Mouse (Mus musculus): ENCODE measurements at regions not wholly inside any gene's neighbourhood (a gene's known extent, or its start where the extent isn't known, plus 50 kb on each side); places are given as distances from the start of the nearest gene placed in this dataset.

DNA sequence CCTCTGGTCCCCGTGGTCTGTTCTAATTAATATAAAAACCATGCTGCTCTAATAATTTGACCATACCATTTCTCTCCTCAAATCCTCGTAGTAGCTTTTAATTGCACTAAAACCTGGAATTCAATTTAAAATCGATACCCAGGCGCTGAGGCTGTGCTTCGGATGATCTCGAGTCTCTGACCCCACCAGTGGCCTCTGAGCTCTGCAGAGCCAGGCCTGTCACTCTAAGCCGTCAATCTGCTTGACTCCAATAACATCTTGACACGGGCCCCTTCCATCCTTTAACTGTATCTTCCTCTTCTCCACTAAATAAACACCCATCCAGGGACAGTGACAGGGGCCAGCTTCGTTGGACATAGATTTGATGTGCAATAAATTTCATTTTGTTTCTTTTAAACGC lies 86.2 kb upstream of the Col1a2 start:
- no peak for TF ChIP-seq HCFC1 (IDR thresholded peaks at IDR 0.05; ENCODE audit: low read depth, low read length)
- TF ChIP-seq POLR2A (IDR thresholded peaks at IDR 0.05; ENCODE audit: low read depth, low read length) = no peak
- TF ChIP-seq CTCF (conservative IDR thresholded peaks at IDR 0.05 in 1 of 2, IDR thresholded peaks at IDR 0.05 in 1 of 2; ENCODE audit: low read depth in 2 of 2, low read length in 2 of 2) = no peak
- TF ChIP-seq ZKSCAN1 (IDR thresholded peaks at IDR 0.05; ENCODE audit: borderline replicate concordance, low read depth, low read length) = no peak
- TF ChIP-seq EP300 (IDR thresholded peaks at IDR 0.05; ENCODE audit: low read length) = no peak
- no peak for TF ChIP-seq CHD2 (IDR thresholded peaks at IDR 0.05; ENCODE audit: low read length)
- TF ChIP-seq CHD1 (IDR thresholded peaks at IDR 0.05; ENCODE audit: low read depth, low read length) = no peak
- TF ChIP-seq ZNF384 (IDR thresholded peaks at IDR 0.05; ENCODE audit: low read depth, low read length) = no peak
- TF ChIP-seq POLR2AphosphoS2 (IDR thresholded peaks at IDR 0.05; ENCODE audit: low read depth, low read length) = no peak
- no peak for TF ChIP-seq NELFE (IDR thresholded peaks at IDR 0.05; ENCODE audit: low read depth, low read length)
- no peak for TF ChIP-seq MYC (IDR thresholded peaks at IDR 0.05; ENCODE audit: low read depth, low read length)
- TF ChIP-seq USF1 (IDR thresholded peaks at IDR 0.05; ENCODE audit: low read depth, low read length) = no peak

Data from CH12.LX (cell line).